Mouse (Mus musculus) heart, postnatal 0 days (tissue): ENCODE measurements around the gene Klk1b8. TPM values are rescaled to one million over a fixed set of nuclear protein-coding genes. Genes with fewer than 3 reads are reported as not detected.
"Not testable (repeated sequence)": the region's sequence is repeated elsewhere in the genome, so short reads cannot be mapped to it uniquely, and the experiment has no call there.

Experiments used
- ATAC-seq: fragments of 200-750 bp; cut with Nextera tagmentation; 2 replicates; pipeline ENCODE4 v1.8.0; 2017; ENCODE audit warnings: low read depth, moderate number of reproducible peaks, moderate library complexity; ENCODE audit not compliant: insufficient read depth
- DNase-seq: peaks from one replicate; pipeline ENCODE4 v3.0.0-alpha.2; 2016; ENCODE audit warnings: low spot score
- H3K27ac ChIP-seq: fragments of 300-500 bp; sonication (generic); 2 replicates; pipeline ENCODE4 v1.5.1; 2014; ENCODE audit warnings: low read depth, mild to moderate bottlenecking
- H3K27me3 ChIP-seq: fragments of 300-500 bp; sonication (generic); 2 replicates; pipeline ENCODE4 v1.6.1; 2014; ENCODE audit warnings: low read length, mixed read lengths; ENCODE audit not compliant: control insufficient read depth, insufficient read depth
- H3K36me3 ChIP-seq: fragments of 300-500 bp; sonication (generic); replicated peaks from 2 replicates; pipeline ENCODE4 v1.6.1; 2014; ENCODE audit warnings: low read length, mixed read lengths; ENCODE audit not compliant: control insufficient read depth, insufficient read depth
- H3K4me1 ChIP-seq: fragments of 300-500 bp; sonication (generic); 2 replicates; pipeline ENCODE4 v1.6.1; 2014; ENCODE audit warnings: antibody characterized with exemption; ENCODE audit not compliant: control insufficient read depth, insufficient read depth
- H3K4me2 ChIP-seq: fragments of 300-500 bp; sonication (generic); 2 replicates; pipeline ENCODE4 v1.6.1; 2014; ENCODE audit warnings: low read depth, mild to moderate bottlenecking, low read length, moderate library complexity
- H3K4me3 ChIP-seq: fragments of 300-500 bp; sonication (generic); 2 replicates; pipeline ENCODE4 v1.5.1; 2014; ENCODE audit warnings: low read depth, low read length
- H3K9ac ChIP-seq: fragments of 300-500 bp; sonication (generic); replicated peaks from 2 replicates; pipeline ENCODE4 v1.6.1; 2014; ENCODE audit warnings: low read depth, low read length, mixed read lengths
- H3K9me3 ChIP-seq: fragments of 300-500 bp; sonication (generic); replicated peaks from 2 replicates; pipeline ENCODE4 v1.6.1; 2016; ENCODE audit warnings: low read length; ENCODE audit not compliant: control insufficient read depth
- CTCF ChIP-seq: IDR thresholded peaks from 2 replicates; pipeline ENCODE4 v1.5.1; 2016; ENCODE audit warnings: antibody characterized with exemption, control low read depth, low read depth
- EP300 ChIP-seq: IDR thresholded peaks from 2 replicates; pipeline ENCODE4 v1.6.1; 2016; ENCODE audit warnings: antibody characterized with exemption, low read depth
- WGBS: fragments of 180-500 bp; shearing (Covaris S2); extraction: QIAGEN DNeasy Blood & Tissue Kit; methylation state at CpG from one replicate; pipeline ENCODE4 v1.1.7; 2014; 5-methylcytosine and 5-hydroxymethylcytosine counted together
- polyA plus RNA-seq: library from polyadenylated mRNA; unstranded; fragments of >200 nt; fragmentation: Nextera tagmentation; extraction: Ambion mirVana; gene quantifications from 2 replicates; pipeline ENCODE4 v1.2.1, GENCODE M21; 2015
- total RNA-seq: library from RNA; depleted of rRNA; stranded (reverse); fragments of >200 nt; gene quantifications from 2 replicates; pipeline ENCODE4 v1.2.3, GENCODE M21; 2014; ENCODE audit warnings: low replicate concordance

The Klk1b8 gene
- total and polyA plus RNA-seq, 2 experiments from 2014 or later, result not detected

- TF ChIP-seq CTCF (no peak), EP300 (no peak)
- H3K4me3 ChIP-seq, result no peak within 1 kb of the TSS
These were observed 16.0 kb downstream of the Klk1b8 start, which contains the start of gene Klk1b1 for GRCm38 (mm10) chr7:43966451-43966850. Gene Klk1b1 (plus strand): TSS chr7:43966751.

DNA sequence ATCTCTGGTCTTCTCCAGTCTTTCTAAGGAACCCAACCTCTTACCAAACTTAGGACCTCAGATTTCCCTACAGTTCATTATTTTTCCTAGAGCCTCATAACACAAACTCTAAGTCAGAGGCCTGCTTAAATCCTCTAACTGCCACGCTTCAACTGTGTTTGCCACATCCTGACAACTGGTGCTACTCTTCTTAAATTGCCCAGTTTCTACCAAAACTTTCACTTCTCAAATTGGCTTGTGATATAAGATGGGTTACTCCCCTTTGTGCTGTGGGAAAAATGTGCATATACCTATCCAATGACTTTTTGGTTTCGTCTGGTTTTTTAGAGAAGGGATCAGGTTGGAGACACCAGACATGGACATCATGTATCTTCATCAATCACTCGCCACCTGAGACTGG, 16.6 kb downstream of the Klk1b8 start:
- no peak for TF ChIP-seq CTCF
- no peak for TF ChIP-seq EP300
- ATAC-seq, result no peak
- no peak overlapping the region for H3K4me2 ChIP-seq
- H3K4me1 ChIP-seq, result no peaks in the 10 kb centered on the region
- no peaks in the 10 kb centered on the region for H3K9me3 ChIP-seq
- no peak for DNase-seq
- H3K27ac ChIP-seq, result no peak overlapping the region
- H3K36me3 ChIP-seq, result no peaks in the 10 kb centered on the region
- no peak overlapping the region for H3K9ac ChIP-seq
- H3K27me3 ChIP-seq, result no peaks in the 10 kb centered on the region
- no peak overlapping the region for H3K4me3 ChIP-seq
- 62% methylated on average over 3 of the region's 3 CpGs for WGBS

More at GRCm38 (mm10) chr7:43966451-43966850, 16.0 kb downstream of the Klk1b8 start, which contains the start of gene Klk1b1:
- H3K9me3 ChIP-seq, result no peaks in the 10 kb centered on the region
- no peaks in the 10 kb centered on the region for H3K4me1 ChIP-seq
- H3K9ac ChIP-seq, result no peak within 1 kb of the TSS
- ATAC-seq (no peak), DNase-seq (no peak)
- no peaks in the 10 kb centered on the region for H3K27me3 ChIP-seq
- H3K4me2 ChIP-seq, result no peak within 1 kb of the TSS
- no peak within 1 kb of the TSS for H3K27ac ChIP-seq
- WGBS, result 47% methylated on average over 3 of the region's 3 CpGs
- no peaks in the 10 kb centered on the region for H3K36me3 ChIP-seq

GRCm38 (mm10) chr7:43967612-43968011, 17.1 kb downstream of the Klk1b8 start:
- Histone ChIP-seq H3K4me2 (no peak overlapping the region), H3K4me3 (no peak overlapping the region), H3K27ac (no peak overlapping the region), H3K9ac (no peak overlapping the region), H3K9me3 (no peaks in the 10 kb centered on the region), H3K36me3 (no peaks in the 10 kb centered on the region), H3K27me3 (no peaks in the 10 kb centered on the region), H3K4me1 (no peaks in the 10 kb centered on the region)
- DNase-seq (no peak), ATAC-seq (no peak)
- 73% methylated on average over 2 of the region's 2 CpGs for WGBS
- no peak for TF ChIP-seq CTCF

DNA sequence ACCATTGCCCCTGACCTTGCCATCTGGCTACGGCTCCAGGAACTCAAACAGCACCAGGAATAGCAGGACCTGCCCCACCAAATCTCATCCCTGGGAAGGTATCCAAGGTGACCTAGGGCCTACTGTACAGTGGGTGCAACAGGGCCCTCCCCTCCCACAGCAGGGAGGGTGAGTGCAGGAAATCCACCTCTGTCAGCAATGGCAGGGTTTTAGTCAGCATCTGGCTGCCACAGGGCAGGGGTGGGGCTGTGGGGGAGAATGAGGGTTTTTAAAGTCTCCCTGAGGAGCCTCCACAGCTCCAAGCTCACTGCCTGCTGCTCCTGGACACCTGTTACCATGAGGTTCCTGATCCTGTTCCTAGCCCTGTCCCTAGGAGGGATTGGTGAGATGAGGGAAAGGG, 25.3 kb downstream of the Klk1b8 start, which contains the start of gene Klk1b9:
Gene Klk1b9, plus strand, starts transcription at position 301 of the 400 bp plus-strand sequence.
- DNase-seq, H3K27ac ChIP-seq, H3K9me3 ChIP-seq, H3K4me3 ChIP-seq, ATAC-seq, H3K4me1 ChIP-seq, H3K9ac ChIP-seq, H3K4me2 ChIP-seq, H3K36me3 ChIP-seq, H3K27me3 ChIP-seq: not testable (repeated sequence)
- WGBS, result 56% methylated on average over 1 of the region's 1 CpGs

- TF ChIP-seq CTCF (no peak), EP300 (no peak)
- Histone ChIP-seq H3K27me3 (no peaks in the 10 kb centered on the region), H3K36me3 (no peaks in the 10 kb centered on the region), H3K9me3 (no peaks in the 10 kb centered on the region), H3K4me3 (no peak overlapping the region), H3K4me2 (no peak overlapping the region), H3K27ac (no peak overlapping the region), H3K9ac (no peak overlapping the region), H3K4me1 (no peaks in the 10 kb centered on the region)
- DNase-seq (no peak), ATAC-seq (no peak)
These were observed 35.2 kb downstream of the Klk1b8 start for GRCm38 (mm10) chr7:43985657-43986056.

- not testable (repeated sequence) for H3K9me3 ChIP-seq, H3K9ac ChIP-seq, H3K27ac ChIP-seq, H3K4me3 ChIP-seq, H3K36me3 ChIP-seq, H3K4me1 ChIP-seq, H3K4me2 ChIP-seq, DNase-seq, H3K27me3 ChIP-seq, ATAC-seq
- 50% methylated on average over 1 of the region's 1 CpGs for WGBS
These were observed 44.4 kb downstream of the Klk1b8 start for GRCm38 (mm10) chr7:43994821-43995220.

- WGBS, result 77% methylated on average over 4 of the region's 4 CpGs
These were observed 45.1 kb downstream of the Klk1b8 start, which contains the start of gene Klk1b11 for GRCm38 (mm10) chr7:43995577-43995976. Gene Klk1b11 (plus strand): TSS chr7:43995877.

More at GRCm38 (mm10) chr7:43995577-43995976, 45.1 kb downstream of the Klk1b8 start, which contains the start of gene Klk1b11:
- H3K9me3 ChIP-seq, DNase-seq, ATAC-seq, H3K4me2 ChIP-seq, H3K27ac ChIP-seq, H3K4me1 ChIP-seq, H3K27me3 ChIP-seq, H3K4me3 ChIP-seq, H3K9ac ChIP-seq, H3K36me3 ChIP-seq: not testable (repeated sequence)
